Mouse (Mus musculus): ENCODE data around the gene Ccdc182. TPM values are rescaled to one million over a fixed set of nuclear protein-coding genes. Genes with fewer than 3 reads are reported as not detected.
A peak's percentile ranks its signal among the peaks of the same experiment; 100 is the strongest.

The Ccdc182 gene
- polyA plus RNA-seq, 1 experiment: 33.9 TPM

DNA sequence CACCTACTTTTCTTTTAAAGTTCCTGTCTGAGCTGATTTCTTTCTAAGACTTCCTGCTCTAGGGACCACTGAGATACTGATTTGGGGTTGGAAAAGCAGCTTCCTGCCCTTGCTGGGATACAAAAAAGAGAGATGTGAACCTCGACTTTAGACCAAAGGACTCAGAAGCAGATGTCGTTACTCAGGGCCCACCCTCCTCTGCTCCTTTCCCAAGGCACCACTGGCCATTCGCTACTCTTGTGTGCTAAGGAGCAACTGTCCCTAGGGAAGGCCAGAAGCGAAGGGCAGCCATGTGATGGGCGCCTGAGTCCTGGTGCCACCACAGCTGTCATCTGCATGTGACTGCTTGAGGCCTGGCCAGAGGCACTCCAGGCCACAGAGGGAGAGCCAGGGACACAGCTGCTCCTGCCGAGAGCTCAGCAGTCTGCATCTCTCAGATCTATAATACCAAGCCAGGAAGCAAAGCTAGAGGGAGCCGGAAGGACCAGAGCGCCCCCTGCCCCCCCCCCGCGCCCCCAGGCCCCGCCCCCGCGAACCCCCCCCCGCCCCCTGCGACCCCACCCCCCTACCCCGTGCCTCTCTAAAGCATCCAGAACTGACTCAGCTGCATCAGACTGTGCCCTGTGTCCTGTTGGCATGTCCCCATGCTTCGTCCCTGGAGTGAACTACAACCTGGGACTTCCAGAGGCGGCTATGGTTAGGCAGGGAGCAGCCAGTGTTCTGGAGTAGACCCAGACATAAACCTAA, 40.9 kb upstream of the Ccdc182 start:
- no peak overlapping the region for H3K27ac ChIP-seq (ENCODE audit: control insufficient read depth, insufficient read depth, low read depth, low read length)
- H3K36me3 ChIP-seq (ENCODE audit: control insufficient read depth, insufficient read depth, low read length): no peaks in the 10 kb centered on the region
- no peaks in the 10 kb centered on the region for H3K27me3 ChIP-seq (ENCODE audit: control insufficient read depth, insufficient read depth, low read length)
- peaks cover 2% of the 10 kb centered on the region for H3K4me1 ChIP-seq (ENCODE audit: control insufficient read depth, insufficient read depth, low read length)
- TF ChIP-seq CTCF (IDR thresholded peaks at IDR 0.05; ENCODE audit: control insufficient read depth, insufficient read depth, insufficient replicate concordance, low read depth, low read length) (no peak), POLR2A (IDR thresholded peaks at IDR 0.05; ENCODE audit: control insufficient read depth, low read depth, low read length) (no peak)
- no peak overlapping the region for H3K4me3 ChIP-seq (ENCODE audit: control insufficient read depth, low read depth, low read length)

DNA sequence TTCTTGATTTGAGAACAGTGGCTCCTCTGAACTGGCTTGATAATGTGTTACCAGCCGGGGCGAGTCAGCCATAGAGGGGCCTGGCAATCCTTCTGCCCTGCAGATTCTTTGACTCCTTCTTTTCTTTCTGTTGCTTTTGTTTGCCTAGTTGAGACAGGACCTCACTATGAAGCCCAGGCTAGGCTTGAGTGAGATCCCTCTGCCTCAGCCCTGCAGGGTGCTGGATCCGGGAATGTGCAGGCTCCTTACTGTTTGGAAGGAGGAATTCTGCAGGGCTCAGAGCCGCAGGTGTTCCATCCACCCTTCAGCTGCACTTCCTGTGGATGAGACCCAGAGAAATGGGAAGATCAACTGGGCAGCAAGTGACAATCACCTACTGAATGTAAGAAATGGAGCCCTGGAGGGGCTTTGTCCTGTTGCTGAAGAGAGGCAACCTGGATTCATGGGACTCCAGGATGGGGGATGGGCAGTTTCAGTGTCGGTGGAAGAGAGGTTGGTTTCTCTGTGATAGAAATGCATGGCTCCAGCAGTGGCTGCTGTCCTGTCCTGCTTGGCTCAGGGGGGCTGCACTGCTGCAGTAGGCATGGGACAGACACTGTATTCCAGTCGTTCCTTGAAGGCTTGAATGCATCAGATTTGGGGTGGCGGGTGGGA, 40.2 kb upstream of the Ccdc182 start:
- no peak for TF ChIP-seq CTCF (IDR thresholded peaks at IDR 0.05; ENCODE audit: control insufficient read depth, insufficient read depth, insufficient replicate concordance, low read depth, low read length)
- TF ChIP-seq POLR2A (IDR thresholded peaks at IDR 0.05; ENCODE audit: control insufficient read depth, low read depth, low read length): no peak
- H3K4me3 ChIP-seq (ENCODE audit: control insufficient read depth, low read depth, low read length): no peak overlapping the region
- H3K27ac ChIP-seq (ENCODE audit: control insufficient read depth, insufficient read depth, low read depth, low read length): no peak overlapping the region
- no peaks in the 10 kb centered on the region for H3K27me3 ChIP-seq (ENCODE audit: control insufficient read depth, insufficient read depth, low read length)
- H3K4me1 ChIP-seq (ENCODE audit: control insufficient read depth, insufficient read depth, low read length): peaks cover 2% of the 10 kb centered on the region
- H3K36me3 ChIP-seq (ENCODE audit: control insufficient read depth, insufficient read depth, low read length): no peaks in the 10 kb centered on the region

DNA sequence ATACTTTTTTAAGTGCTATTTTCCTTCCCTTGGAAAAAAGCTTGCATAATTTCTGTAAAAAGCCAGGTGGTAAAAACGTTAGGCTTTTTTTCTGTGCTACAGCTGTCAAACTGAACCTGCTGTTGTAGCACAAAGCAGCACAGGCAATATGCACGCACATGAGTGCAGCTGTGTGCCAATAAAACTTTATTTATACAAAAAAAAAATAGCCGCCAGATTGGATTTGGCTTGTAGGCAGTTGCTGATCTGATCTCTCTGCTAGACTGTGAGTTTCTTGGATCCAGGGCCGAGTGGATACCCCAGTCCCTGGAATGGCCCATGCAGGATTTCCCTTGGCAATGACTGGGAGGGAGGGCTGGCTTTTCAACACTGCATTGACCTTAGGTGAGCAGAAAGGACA, 36.2 kb upstream of the Ccdc182 start:
- no peaks in the 10 kb centered on the region for H3K27me3 ChIP-seq (ENCODE audit: control insufficient read depth, insufficient read depth, low read length)
- no peaks in the 10 kb centered on the region for H3K36me3 ChIP-seq (ENCODE audit: control insufficient read depth, insufficient read depth, low read length)
- H3K4me1 ChIP-seq (ENCODE audit: control insufficient read depth, insufficient read depth, low read length): peaks cover 2% of the 10 kb centered on the region
- no peak overlapping the region for H3K27ac ChIP-seq (ENCODE audit: control insufficient read depth, insufficient read depth, low read depth, low read length)
- H3K4me3 ChIP-seq (ENCODE audit: control insufficient read depth, low read depth, low read length): no peak overlapping the region
- TF ChIP-seq POLR2A (IDR thresholded peaks at IDR 0.05; ENCODE audit: control insufficient read depth, low read depth, low read length) (no peak), CTCF (IDR thresholded peaks at IDR 0.05; ENCODE audit: control insufficient read depth, insufficient read depth, insufficient replicate concordance, low read depth, low read length) (no peak)

DNA sequence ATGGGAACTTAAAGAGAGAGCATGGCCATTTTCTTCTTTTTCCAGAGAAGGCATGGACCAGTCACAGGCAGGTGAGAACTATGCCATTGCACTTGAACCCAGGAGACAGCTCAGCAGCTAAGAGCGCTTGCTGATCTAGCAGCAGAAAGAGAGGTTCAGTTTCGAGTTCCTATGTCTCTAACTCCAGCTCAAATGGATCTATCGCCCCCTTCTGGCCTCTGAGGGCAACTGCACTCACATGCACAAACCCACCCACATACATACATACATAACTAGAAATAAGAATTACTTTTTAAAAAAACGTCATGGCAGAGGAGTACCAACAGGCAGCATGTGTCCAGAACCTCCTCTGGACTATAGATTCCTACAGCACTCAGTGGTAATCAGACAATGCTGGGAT, 35.6 kb upstream of the Ccdc182 start:
- H3K4me1 ChIP-seq (ENCODE audit: control insufficient read depth, insufficient read depth, low read length): no peaks in the 10 kb centered on the region; the same call in 1 of the 2 replicates
- TF ChIP-seq POLR2A (IDR thresholded peaks at IDR 0.05; ENCODE audit: control insufficient read depth, low read depth, low read length) (no peak), CTCF (IDR thresholded peaks at IDR 0.05; ENCODE audit: control insufficient read depth, insufficient read depth, insufficient replicate concordance, low read depth, low read length) (peak; percentile 65; the same call in 1 of the 2 replicates)
- no peaks in the 10 kb centered on the region for H3K27me3 ChIP-seq (ENCODE audit: control insufficient read depth, insufficient read depth, low read length)
- H3K27ac ChIP-seq (ENCODE audit: control insufficient read depth, insufficient read depth, low read depth, low read length): no peak overlapping the region
- no peak overlapping the region for H3K4me3 ChIP-seq (ENCODE audit: control insufficient read depth, low read depth, low read length)
- H3K36me3 ChIP-seq (ENCODE audit: control insufficient read depth, insufficient read depth, low read length): no peaks in the 10 kb centered on the region

DNA sequence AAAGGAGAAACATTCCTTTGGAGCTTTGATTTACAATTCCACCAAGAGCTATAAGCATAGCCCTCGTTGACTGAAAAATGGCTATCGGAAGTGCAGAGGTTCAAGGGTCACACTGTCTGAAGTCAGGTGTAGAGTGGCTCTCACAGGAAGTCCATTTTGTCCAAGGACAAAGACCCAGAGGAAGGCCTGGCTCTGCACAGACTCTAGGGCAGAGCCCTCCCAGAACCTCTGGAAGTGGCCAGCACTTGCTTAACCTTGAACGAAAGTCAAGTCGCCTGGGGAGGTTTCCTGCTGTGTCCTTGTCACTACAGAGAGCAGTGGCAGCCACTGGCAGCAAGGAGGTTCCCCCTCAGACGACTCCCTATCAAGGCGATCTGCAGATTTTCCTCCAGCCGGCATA, 33.4 kb upstream of the Ccdc182 start:
- no peak overlapping the region for H3K4me3 ChIP-seq (ENCODE audit: control insufficient read depth, low read depth, low read length)
- H3K36me3 ChIP-seq (ENCODE audit: control insufficient read depth, insufficient read depth, low read length): no peaks in the 10 kb centered on the region
- H3K27ac ChIP-seq (ENCODE audit: control insufficient read depth, insufficient read depth, low read depth, low read length): no peak overlapping the region
- no peaks in the 10 kb centered on the region for H3K27me3 ChIP-seq (ENCODE audit: control insufficient read depth, insufficient read depth, low read length)
- no peaks in the 10 kb centered on the region for H3K4me1 ChIP-seq (ENCODE audit: control insufficient read depth, insufficient read depth, low read length)
- no peak for TF ChIP-seq POLR2A (IDR thresholded peaks at IDR 0.05; ENCODE audit: control insufficient read depth, low read depth, low read length)
- no peak for TF ChIP-seq CTCF (IDR thresholded peaks at IDR 0.05; ENCODE audit: control insufficient read depth, insufficient read depth, insufficient replicate concordance, low read depth, low read length)

DNA sequence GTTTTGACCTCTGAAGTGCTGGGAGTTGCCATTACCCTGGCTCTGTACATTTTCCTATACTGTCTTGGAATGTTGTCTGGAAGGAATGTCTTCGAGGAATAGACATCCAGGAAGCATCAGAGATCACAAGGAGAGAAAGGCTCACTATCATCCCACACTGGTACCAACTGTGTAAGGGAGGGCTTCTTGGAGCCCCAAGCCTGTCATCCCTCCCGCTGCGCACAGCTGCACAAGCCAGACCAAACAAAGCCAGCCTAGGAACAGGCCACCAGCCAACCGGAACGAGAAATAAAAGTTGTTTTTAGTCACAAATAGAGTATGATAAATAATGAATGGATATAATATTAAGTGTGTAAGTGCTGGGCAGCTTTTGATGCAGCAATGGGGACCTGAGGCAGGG, 29.0 kb upstream of the Ccdc182 start:
- Histone ChIP-seq H3K4me3 (ENCODE audit: control insufficient read depth, low read depth, low read length) (no peak overlapping the region), H3K4me1 (ENCODE audit: control insufficient read depth, insufficient read depth, low read length) (no peaks in the 10 kb centered on the region; the same call in 1 of the 2 replicates), H3K36me3 (ENCODE audit: control insufficient read depth, insufficient read depth, low read length) (no peaks in the 10 kb centered on the region), H3K27me3 (ENCODE audit: control insufficient read depth, insufficient read depth, low read length) (no peaks in the 10 kb centered on the region), H3K27ac (ENCODE audit: control insufficient read depth, insufficient read depth, low read depth, low read length) (no peak overlapping the region)
- TF ChIP-seq POLR2A (IDR thresholded peaks at IDR 0.05; ENCODE audit: control insufficient read depth, low read depth, low read length) (no peak), CTCF (IDR thresholded peaks at IDR 0.05; ENCODE audit: control insufficient read depth, insufficient read depth, insufficient replicate concordance, low read depth, low read length) (no peak)

DNA sequence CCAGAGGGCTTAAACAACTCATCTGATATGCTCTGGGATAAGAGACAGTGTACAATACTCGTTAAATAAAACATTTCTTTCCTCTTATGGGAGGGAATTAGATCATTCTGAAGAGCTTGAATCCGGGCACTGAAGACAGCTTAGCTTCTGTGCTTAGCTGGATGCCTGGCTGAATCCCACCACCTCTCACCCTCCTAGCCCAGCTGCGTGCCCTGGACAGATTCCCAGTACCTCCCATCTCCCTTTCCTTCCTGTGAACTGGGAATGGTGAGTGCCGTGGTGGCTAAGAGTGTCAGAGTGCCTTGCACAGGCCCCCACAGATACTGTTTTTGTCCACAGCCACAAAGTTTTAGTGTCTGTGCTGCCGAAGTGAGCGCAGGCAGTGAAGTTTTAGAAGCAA, 27.5 kb upstream of the Ccdc182 start:
- Histone ChIP-seq H3K27me3 (ENCODE audit: control insufficient read depth, insufficient read depth, low read length) (no peaks in the 10 kb centered on the region), H3K27ac (ENCODE audit: control insufficient read depth, insufficient read depth, low read depth, low read length) (no peak overlapping the region), H3K4me1 (ENCODE audit: control insufficient read depth, insufficient read depth, low read length) (no peaks in the 10 kb centered on the region; the same call in 1 of the 2 replicates), H3K4me3 (ENCODE audit: control insufficient read depth, low read depth, low read length) (no peak overlapping the region), H3K36me3 (ENCODE audit: control insufficient read depth, insufficient read depth, low read length) (no peaks in the 10 kb centered on the region)
- no peak for TF ChIP-seq POLR2A (IDR thresholded peaks at IDR 0.05; ENCODE audit: control insufficient read depth, low read depth, low read length)
- TF ChIP-seq CTCF (IDR thresholded peaks at IDR 0.05; ENCODE audit: control insufficient read depth, insufficient read depth, insufficient replicate concordance, low read depth, low read length): no peak
